Mouse (Mus musculus) embryonic facial prominence, embryonic 10.5 days (tissue): ENCODE data around the gene Ces4a. TPM values are rescaled to one million over a fixed set of nuclear protein-coding genes. Genes with fewer than 3 reads are reported as not detected.

Experiments
- DNase-seq: peaks from one replicate; pipeline ENCODE4 v3.0.0-alpha.2; 2017; ENCODE audit warnings: low spot score
- H3K27ac ChIP-seq: fragments of 300-500 bp; sonication (generic); replicated peaks from 2 replicates; pipeline ENCODE4 v1.5.1; 2016; ENCODE audit warnings: mild to moderate bottlenecking
- H3K27me3 ChIP-seq: fragments of 300-500 bp; sonication (generic); replicated peaks from 2 replicates; pipeline ENCODE4 v1.6.1; 2016; ENCODE audit warnings: low read depth, mild to moderate bottlenecking; ENCODE audit not compliant: poor library complexity, severe bottlenecking
- H3K36me3 ChIP-seq: fragments of 300-500 bp; sonication (generic); replicated peaks from 2 replicates; pipeline ENCODE4 v1.6.1; 2016; ENCODE audit warnings: mild to moderate bottlenecking, moderate library complexity
- H3K4me1 ChIP-seq: fragments of 300-500 bp; sonication (generic); 2 replicates; pipeline ENCODE4 v1.6.1; 2016
- H3K4me3 ChIP-seq: fragments of 300-500 bp; sonication (generic); 2 replicates; pipeline ENCODE4 v1.5.1; 2016; ENCODE audit warnings: mild to moderate bottlenecking, moderate library complexity
- H3K9me3 ChIP-seq: fragments of 300-500 bp; sonication (generic); 2 replicates; pipeline ENCODE4 v1.6.1; 2016; ENCODE audit warnings: mild to moderate bottlenecking
- WGBS: fragments of 180-500 bp; shearing (Covaris S2); methylation state at CpG from one replicate; pipeline ENCODE4 v1.1.7; 2016; 5-methylcytosine and 5-hydroxymethylcytosine counted together
- polyA plus RNA-seq: library from polyadenylated mRNA; unstranded; fragments of >200 nt; fragmentation: Nextera tagmentation; extraction: Ambion mirVana; gene quantifications from 2 replicates; pipeline ENCODE4 v1.2.1, GENCODE M21; 2016

The Ces4a gene
- polyA plus RNA-seq, 1 experiment from 2014 or later = not detected

DNA sequence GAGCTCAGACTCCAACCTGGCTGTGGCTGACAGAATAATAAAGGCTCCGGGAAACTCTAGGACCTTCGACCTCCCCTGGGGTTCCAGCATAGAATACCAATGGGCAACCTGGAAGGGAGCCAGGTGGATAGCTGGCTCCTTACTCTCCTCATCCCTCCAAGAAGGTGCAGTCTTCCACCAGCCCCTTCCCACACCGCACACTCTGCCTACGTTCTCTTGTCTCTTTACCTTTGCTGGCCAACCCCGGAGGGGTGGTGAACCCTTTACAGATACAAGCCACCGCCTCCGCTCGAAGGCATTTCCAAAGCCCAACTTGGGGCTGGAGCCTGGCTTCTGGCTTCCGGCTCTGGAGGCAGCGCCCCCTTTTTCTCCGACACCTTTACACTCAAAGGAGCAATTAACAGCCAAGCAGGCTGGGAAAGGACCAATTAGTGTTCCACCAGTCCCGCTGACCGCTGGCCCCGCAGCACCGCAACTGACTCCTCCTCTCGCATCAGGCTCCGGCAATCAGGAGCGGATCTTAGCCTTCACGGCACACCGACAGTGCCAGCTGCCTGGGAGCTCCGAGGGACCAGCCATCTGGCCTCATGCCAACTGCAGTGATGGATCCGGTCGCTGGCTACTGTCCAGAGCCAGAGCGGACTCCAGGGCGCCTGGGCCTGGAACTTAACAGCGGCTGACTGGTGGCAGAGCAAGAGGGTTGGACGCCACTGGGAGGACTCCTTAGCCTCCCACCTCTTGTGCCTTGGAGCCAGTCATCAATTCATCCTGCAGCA lies 21.2 kb downstream of the Ces4a start:
- H3K36me3 ChIP-seq = no peaks in the 10 kb centered on the region
- H3K27ac ChIP-seq = 0 out of 2 replicates have a peak overlapping the region, but pooled peaks have one; percentile 51
- H3K4me1 ChIP-seq = peaks cover 11% of the 10 kb centered on the region
- H3K4me3 ChIP-seq = peak overlapping the region; percentile 52
- WGBS = 3% methylated on average over 27 of the region's 27 CpGs
- DNase-seq = peak; percentile 64
- peaks cover 57% of the 10 kb centered on the region for H3K27me3 ChIP-seq
- H3K9me3 ChIP-seq = no peaks in the 10 kb centered on the region

- H3K9me3 ChIP-seq = no peaks in the 10 kb centered on the region
- no peak for DNase-seq
- peaks cover 11% of the 10 kb centered on the region for H3K4me1 ChIP-seq
Measured at GRCm38 (mm10) chr8:105154316-105154715, 22.7 kb downstream of the Ces4a start.

DNA sequence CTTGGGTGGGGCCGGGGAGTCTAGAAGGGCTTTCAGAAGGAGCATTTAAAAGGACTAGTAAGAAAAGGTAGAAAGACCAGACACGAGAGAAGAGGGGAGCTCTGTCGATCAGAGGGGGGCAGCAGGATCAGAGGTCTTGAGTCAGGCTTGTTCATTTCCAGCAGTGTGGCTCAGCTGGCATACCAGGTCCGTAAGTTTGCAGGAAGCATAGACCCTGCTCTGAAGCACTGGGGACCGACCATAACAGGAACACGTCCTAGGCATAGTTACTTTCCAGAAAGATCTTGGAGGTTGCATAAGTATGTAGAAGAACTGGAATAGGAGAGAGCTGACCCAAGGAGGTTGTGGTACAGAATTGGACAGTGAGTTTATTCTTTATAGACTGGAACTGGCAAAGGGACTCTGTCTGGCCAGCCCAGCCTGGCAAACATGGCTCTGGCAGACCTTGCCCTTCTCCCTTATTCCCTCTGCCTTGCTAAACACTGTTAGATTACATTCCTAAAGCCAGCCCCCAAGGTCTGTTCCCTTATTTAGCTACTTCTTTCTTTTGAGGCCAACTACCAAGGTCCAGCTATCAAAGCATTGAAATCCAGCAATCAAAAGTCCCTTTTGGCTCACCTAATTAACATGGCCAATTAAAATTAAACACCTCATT lies 23.6 kb downstream of the Ces4a start:
- Histone ChIP-seq H3K27ac (no peak overlapping the region), H3K4me1 (peaks cover 11% of the 10 kb centered on the region), H3K27me3 (peaks cover 51% of the 10 kb centered on the region), H3K4me3 (no peak overlapping the region), H3K36me3 (no peaks in the 10 kb centered on the region), H3K9me3 (no peaks in the 10 kb centered on the region)
- DNase-seq = no peak
- 79% methylated on average over 6 of the region's 6 CpGs for WGBS

More at GRCm38 (mm10) chr8:105154316-105154715, 22.7 kb downstream of the Ces4a start:
- H3K36me3 ChIP-seq = no peaks in the 10 kb centered on the region
- H3K27ac ChIP-seq = no peak overlapping the region
- 95% methylated on average over 5 of the region's 5 CpGs for WGBS
- H3K27me3 ChIP-seq = peaks cover 57% of the 10 kb centered on the region
- H3K4me3 ChIP-seq = no peak overlapping the region

DNA sequence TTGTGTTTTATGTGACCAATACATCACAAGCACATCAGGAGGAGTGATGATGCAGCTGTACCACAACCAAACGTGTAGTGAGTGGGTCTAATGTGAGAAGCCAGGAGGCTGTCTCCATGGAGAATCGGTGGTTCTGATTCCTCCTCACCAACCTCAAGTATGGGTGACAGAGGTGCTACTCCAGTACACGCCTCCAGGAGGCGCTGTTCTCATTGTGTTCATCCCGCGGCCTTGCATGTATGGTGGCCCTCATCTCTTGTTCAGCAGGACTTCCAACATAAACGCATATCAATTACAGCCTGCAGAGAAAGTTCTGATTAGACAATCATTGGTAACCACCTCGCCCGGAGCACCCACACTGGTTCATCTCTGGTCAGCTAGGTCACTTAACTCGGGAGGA lies 26.0 kb downstream of the Ces4a start:
- H3K36me3 ChIP-seq = no peaks in the 10 kb centered on the region
- peaks cover 11% of the 10 kb centered on the region for H3K4me1 ChIP-seq
- no peaks in the 10 kb centered on the region for H3K9me3 ChIP-seq
- DNase-seq = peak; percentile 56
- no peak overlapping the region for H3K4me3 ChIP-seq
- H3K27ac ChIP-seq = no peak overlapping the region
- 58% methylated on average over 10 of the region's 10 CpGs for WGBS
- peaks cover 30% of the 10 kb centered on the region for H3K27me3 ChIP-seq

DNA sequence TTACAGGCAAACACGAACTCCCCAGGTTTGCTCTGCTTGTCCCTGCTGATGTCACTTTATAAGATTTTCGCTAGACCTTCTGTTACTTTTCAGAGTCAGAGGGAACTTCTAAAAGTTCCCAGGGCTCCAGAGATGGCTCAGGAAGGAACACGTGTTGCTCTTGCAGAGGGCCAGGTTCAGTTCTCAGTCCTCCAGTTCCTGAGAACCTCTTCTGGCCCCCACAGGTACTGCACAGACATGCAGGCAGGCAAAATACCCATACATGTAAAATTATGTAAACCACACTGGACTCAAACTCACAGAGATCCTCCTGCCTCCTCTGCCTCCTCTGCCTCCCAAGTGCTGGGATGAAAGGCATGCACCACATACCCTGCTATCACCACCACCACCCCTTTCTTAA lies 26.5 kb downstream of the Ces4a start:
- 77% methylated on average over 3 of the region's 3 CpGs for WGBS
- Histone ChIP-seq H3K36me3 (no peaks in the 10 kb centered on the region), H3K9me3 (no peaks in the 10 kb centered on the region), H3K4me1 (peaks cover 6% of the 10 kb centered on the region), H3K4me3 (no peak overlapping the region), H3K27me3 (peaks cover 25% of the 10 kb centered on the region), H3K27ac (no peak overlapping the region)
- DNase-seq = no peak

DNA sequence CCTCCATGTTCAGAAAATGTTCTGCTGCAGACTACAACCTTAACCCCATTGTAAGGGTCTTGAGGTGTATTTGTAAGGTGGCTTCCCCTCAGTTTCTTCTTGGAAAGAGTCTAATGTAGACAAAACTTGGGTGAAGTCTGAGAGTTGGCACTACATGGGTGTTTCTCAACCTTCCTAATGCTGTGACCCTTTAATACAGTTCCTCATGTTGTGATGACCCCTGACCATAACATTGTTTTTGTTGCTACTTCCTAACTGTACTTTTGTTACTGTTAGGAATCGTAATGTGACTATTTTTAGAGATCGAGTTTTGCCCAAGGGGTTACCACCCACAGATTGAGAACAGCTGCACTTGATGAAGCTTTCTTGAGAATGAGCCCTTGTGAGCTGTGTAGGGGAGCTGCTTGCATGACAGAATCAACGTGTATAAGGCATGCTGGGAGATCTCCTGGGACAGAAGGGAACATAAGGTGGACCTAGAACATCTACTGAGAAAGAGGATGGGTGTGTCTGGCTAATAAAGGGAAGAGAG lies 29.6 kb downstream of the Ces4a start:
- Histone ChIP-seq H3K4me3 (no peak overlapping the region), H3K27me3 (0 out of 2 replicates have a peak, but pooled peaks cover 3% of the 10 kb centered on the region), H3K9me3 (no peaks in the 10 kb centered on the region), H3K36me3 (no peaks in the 10 kb centered on the region), H3K4me1 (peaks cover 28% of the 10 kb centered on the region), H3K27ac (no peak overlapping the region)
- DNase-seq = no peak
- WGBS = 44% methylated on average over 3 of the region's 3 CpGs

- H3K4me1 ChIP-seq = peaks cover 43% of the 10 kb centered on the region
- no peaks in the 10 kb centered on the region for H3K9me3 ChIP-seq
- no peaks in the 10 kb centered on the region for H3K36me3 ChIP-seq
- H3K27me3 ChIP-seq = peaks cover 9% of the 10 kb centered on the region; the same call in 1 of the 2 replicates
- DNase-seq = peak; percentile 83
- WGBS = 15% methylated on average over 6 of the region's 6 CpGs
- H3K27ac ChIP-seq = peak overlapping the region; percentile 88
- peak overlapping the region; percentile 30 for H3K4me3 ChIP-seq
Measured at GRCm38 (mm10) chr8:105164272-105164902, 32.8 kb downstream of the Ces4a start.

- Histone ChIP-seq H3K36me3 (no peaks in the 10 kb centered on the region), H3K4me3 (peak overlapping the region; percentile 30; the same call in 1 of the 2 replicates), H3K27ac (peak overlapping the region; percentile 88), H3K4me1 (peaks cover 49% of the 10 kb centered on the region), H3K9me3 (no peaks in the 10 kb centered on the region), H3K27me3 (peaks cover 9% of the 10 kb centered on the region; the same call in 1 of the 2 replicates)
- 85% methylated on average over 2 of the region's 2 CpGs for WGBS
- no peak for DNase-seq
Measured at GRCm38 (mm10) chr8:105165191-105165590, 33.6 kb downstream of the Ces4a start.

GRCm38 (mm10) chr8:105167116-105167515 lies 35.5 kb downstream of the Ces4a start:
- Histone ChIP-seq H3K27ac (no peak overlapping the region), H3K36me3 (no peaks in the 10 kb centered on the region), H3K4me1 (peaks cover 49% of the 10 kb centered on the region), H3K9me3 (no peaks in the 10 kb centered on the region), H3K4me3 (no peak overlapping the region), H3K27me3 (peaks cover 9% of the 10 kb centered on the region; the same call in 1 of the 2 replicates)
- WGBS = 64% methylated on average over 2 of the region's 2 CpGs
- DNase-seq = no peak

DNA sequence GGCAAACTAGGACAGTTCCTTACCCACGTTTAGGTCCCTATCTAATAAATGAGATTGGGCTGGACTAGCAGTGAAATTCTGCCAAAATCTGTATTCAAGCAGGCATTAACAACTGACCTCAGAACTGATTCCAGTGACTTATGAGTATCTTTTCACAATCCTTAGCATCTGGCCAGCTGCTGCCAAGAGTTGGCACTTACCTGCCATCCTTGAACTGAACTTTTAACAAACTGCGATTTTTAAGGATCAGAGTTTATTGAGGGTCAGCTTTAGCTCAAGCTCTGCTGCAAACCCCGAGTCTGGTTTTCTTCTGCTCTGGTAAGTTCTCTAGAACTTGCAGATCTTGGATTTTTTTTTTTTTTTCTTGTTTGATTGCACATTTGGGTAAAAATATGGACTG lies 38.0 kb downstream of the Ces4a start:
- Histone ChIP-seq H3K27ac (no peak overlapping the region; the same call in 1 of the 2 replicates), H3K36me3 (peaks cover 16% of the 10 kb centered on the region), H3K4me3 (peak overlapping the region; percentile 96), H3K27me3 (peaks cover 9% of the 10 kb centered on the region; the same call in 1 of the 2 replicates), H3K4me1 (peaks cover 49% of the 10 kb centered on the region), H3K9me3 (no peaks in the 10 kb centered on the region)
- 48% methylated on average over 3 of the region's 3 CpGs for WGBS
- no peak for DNase-seq

- WGBS = 3% methylated on average over 5 of the region's 5 CpGs
- peaks cover 45% of the 10 kb centered on the region for H3K4me1 ChIP-seq
- H3K36me3 ChIP-seq = peaks cover 20% of the 10 kb centered on the region
- peaks cover 9% of the 10 kb centered on the region; the same call in 1 of the 2 replicates for H3K27me3 ChIP-seq
- peak overlapping the region; percentile 99 for H3K27ac ChIP-seq
- H3K9me3 ChIP-seq = no peaks in the 10 kb centered on the region
- DNase-seq = no peak
- H3K4me3 ChIP-seq = peak overlapping the region; percentile 96
Measured at GRCm38 (mm10) chr8:105170041-105170380, 38.4 kb downstream of the Ces4a start.

DNA sequence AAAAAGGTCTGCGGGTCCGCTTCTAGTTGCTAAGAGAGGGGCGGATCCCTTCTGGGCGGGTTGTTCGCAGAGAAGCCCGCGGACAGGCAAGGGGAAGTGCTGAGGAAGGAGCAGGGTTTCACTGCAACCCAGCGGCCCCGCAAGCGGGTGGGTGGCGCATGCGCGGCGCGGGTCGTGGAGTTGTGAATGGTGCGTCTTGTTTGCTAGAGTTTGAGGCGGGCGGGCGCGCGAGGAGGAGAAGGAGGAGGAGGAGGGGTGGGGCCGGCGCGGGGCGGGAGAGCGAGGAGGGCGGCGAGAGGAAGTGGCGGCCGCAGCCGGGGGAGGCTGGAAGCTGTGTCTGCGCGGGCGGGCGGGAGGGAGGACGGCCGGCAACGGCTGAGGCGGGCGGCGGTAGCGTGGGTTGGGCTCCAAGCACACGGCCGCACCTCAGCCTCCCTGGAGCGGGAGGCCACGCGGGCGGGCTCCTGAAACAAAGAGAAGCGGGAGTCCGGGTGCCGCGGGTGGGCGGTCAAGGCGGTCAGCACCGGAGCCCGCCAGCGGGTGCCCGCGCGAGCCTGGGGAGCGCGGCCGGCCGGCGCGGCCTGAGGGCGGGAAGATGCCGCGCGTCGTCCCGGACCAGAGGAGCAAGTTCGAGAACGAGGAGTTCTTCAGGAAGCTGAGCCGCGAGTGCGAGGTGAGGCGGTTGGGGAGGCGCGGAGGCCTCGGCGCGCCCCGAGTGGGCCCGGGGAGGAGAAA lies 38.9 kb downstream of the Ces4a start, which contains the start of gene Cbfb:
Gene Cbfb (plus strand): TSS at position 294 of the 735 bp plus-strand sequence.
- Histone ChIP-seq H3K27ac (peak within 1 kb of the TSS; percentile 99), H3K27me3 (peaks cover 9% of the 10 kb centered on the region; the same call in 1 of the 2 replicates), H3K4me3 (peak within 1 kb of the TSS; percentile 96), H3K9me3 (no peaks in the 10 kb centered on the region), H3K4me1 (peaks cover 40% of the 10 kb centered on the region), H3K36me3 (peaks cover 25% of the 10 kb centered on the region)
- under 1% methylated on average over 86 of the region's 86 CpGs for WGBS
- peak; percentile 100 for DNase-seq
